Mouse (Mus musculus): ENCODE data around the gene Zfp993. TPM values are rescaled to one million over a fixed set of nuclear protein-coding genes. Genes with fewer than 3 reads are reported as not detected.
"Not testable (repeated sequence)": the region's sequence is repeated elsewhere in the genome, so short reads cannot be mapped to it uniquely, and the experiment has no call there.

The Zfp993 gene
- total RNA-seq (2014; rRNA removed), result 0.87 and 1.6 TPM in 2 replicates
- polyA plus RNA-seq (2012; rRNA removed), result 0.10 TPM in 1 of 2 replicates, not detected in the other

- H3K4me3 ChIP-seq (ENCODE audit: insufficient read depth, low read depth, low read length); DNase-seq (ENCODE audit: extremely low read depth, low read depth, low spot score); H3K4me1 ChIP-seq (ENCODE audit: control insufficient read depth, insufficient read depth, low read length); H3K79me2 ChIP-seq (ENCODE audit: control insufficient read depth, insufficient read depth, low read length); H3K27ac ChIP-seq (replicated peaks; ENCODE audit: insufficient read depth, low read depth, low read length); H3K36me3 ChIP-seq (ENCODE audit: control insufficient read depth, insufficient read depth, low read length); H3K9ac ChIP-seq (ENCODE audit: low read depth, low read length); H3K27me3 ChIP-seq (ENCODE audit: control insufficient read depth, insufficient read depth, low read length): not testable (repeated sequence)
- WGBS, result no CpG with 5 or more reads among the region's 14 CpGs
Measured at GRCm38 (mm10) chr4:146610774-146611400, at the start of gene Zfp993. Gene Zfp993 (plus strand): TSS chr4:146610961.

GRCm38 (mm10) chr4:146579905-146580873, 30.6 kb upstream of the Zfp993 start:
- H3K27ac ChIP-seq (replicated peaks; ENCODE audit: insufficient read depth, low read depth, low read length); H3K36me3 ChIP-seq (ENCODE audit: control insufficient read depth, insufficient read depth, low read length); DNase-seq (ENCODE audit: extremely low read depth, low read depth, low spot score); H3K4me1 ChIP-seq (ENCODE audit: control insufficient read depth, insufficient read depth, low read length); H3K9ac ChIP-seq (ENCODE audit: low read depth, low read length); H3K4me3 ChIP-seq (ENCODE audit: insufficient read depth, low read depth, low read length); H3K27me3 ChIP-seq (ENCODE audit: control insufficient read depth, insufficient read depth, low read length); H3K79me2 ChIP-seq (ENCODE audit: control insufficient read depth, insufficient read depth, low read length): not testable (repeated sequence)
- 4% methylated on average over 19 of the region's 111 CpGs for WGBS

- H3K36me3 ChIP-seq (ENCODE audit: control insufficient read depth, insufficient read depth, low read length); H3K4me1 ChIP-seq (ENCODE audit: control insufficient read depth, insufficient read depth, low read length); H3K79me2 ChIP-seq (ENCODE audit: control insufficient read depth, insufficient read depth, low read length); DNase-seq (ENCODE audit: extremely low read depth, low read depth, low spot score); H3K27me3 ChIP-seq (ENCODE audit: control insufficient read depth, insufficient read depth, low read length); H3K27ac ChIP-seq (replicated peaks; ENCODE audit: insufficient read depth, low read depth, low read length); H3K9ac ChIP-seq (ENCODE audit: low read depth, low read length): not testable (repeated sequence)
- WGBS, result 6% methylated on average over 29 of the region's 53 CpGs
- peak overlapping the region; percentile 23; the same call in 1 of the 2 replicates for H3K4me3 ChIP-seq (ENCODE audit: insufficient read depth, low read depth, low read length)
Measured at GRCm38 (mm10) chr4:146603578-146604399, 7.0 kb upstream of the Zfp993 start.

- H3K4me1 ChIP-seq (ENCODE audit: control insufficient read depth, insufficient read depth, low read length); DNase-seq (ENCODE audit: extremely low read depth, low read depth, low spot score); H3K79me2 ChIP-seq (ENCODE audit: control insufficient read depth, insufficient read depth, low read length); H3K27me3 ChIP-seq (ENCODE audit: control insufficient read depth, insufficient read depth, low read length); H3K4me3 ChIP-seq (ENCODE audit: insufficient read depth, low read depth, low read length); H3K9ac ChIP-seq (ENCODE audit: low read depth, low read length); H3K36me3 ChIP-seq (ENCODE audit: control insufficient read depth, insufficient read depth, low read length); H3K27ac ChIP-seq (replicated peaks; ENCODE audit: insufficient read depth, low read depth, low read length): not testable (repeated sequence)
- WGBS, result no CpG with 5 or more reads among the region's 4 CpGs
Measured at GRCm38 (mm10) chr4:146644367-146644766, 33.6 kb downstream of the Zfp993 start.

- not testable (repeated sequence) for DNase-seq (ENCODE audit: extremely low read depth, low read depth, low spot score); H3K36me3 ChIP-seq (ENCODE audit: control insufficient read depth, insufficient read depth, low read length); H3K4me3 ChIP-seq (ENCODE audit: insufficient read depth, low read depth, low read length); H3K27me3 ChIP-seq (ENCODE audit: control insufficient read depth, insufficient read depth, low read length); H3K79me2 ChIP-seq (ENCODE audit: control insufficient read depth, insufficient read depth, low read length); H3K4me1 ChIP-seq (ENCODE audit: control insufficient read depth, insufficient read depth, low read length); H3K9ac ChIP-seq (ENCODE audit: low read depth, low read length); H3K27ac ChIP-seq (replicated peaks; ENCODE audit: insufficient read depth, low read depth, low read length)
- WGBS, result no CpG with 5 or more reads among the region's 2 CpGs
Measured at GRCm38 (mm10) chr4:146649641-146650040, 38.9 kb downstream of the Zfp993 start.

GRCm38 (mm10) chr4:146650115-146650514, 39.4 kb downstream of the Zfp993 start:
- not testable (repeated sequence) for DNase-seq (ENCODE audit: extremely low read depth, low read depth, low spot score); H3K9ac ChIP-seq (ENCODE audit: low read depth, low read length)

GRCm38 (mm10) chr4:146650639-146651038, 39.9 kb downstream of the Zfp993 start:
- H3K36me3 ChIP-seq (ENCODE audit: control insufficient read depth, insufficient read depth, low read length); DNase-seq (ENCODE audit: extremely low read depth, low read depth, low spot score); H3K4me3 ChIP-seq (ENCODE audit: insufficient read depth, low read depth, low read length); H3K9ac ChIP-seq (ENCODE audit: low read depth, low read length); H3K79me2 ChIP-seq (ENCODE audit: control insufficient read depth, insufficient read depth, low read length); H3K4me1 ChIP-seq (ENCODE audit: control insufficient read depth, insufficient read depth, low read length); H3K27me3 ChIP-seq (ENCODE audit: control insufficient read depth, insufficient read depth, low read length); H3K27ac ChIP-seq (replicated peaks; ENCODE audit: insufficient read depth, low read depth, low read length): not testable (repeated sequence)
- WGBS, result 88% methylated on average over 2 of the region's 5 CpGs

More at GRCm38 (mm10) chr4:146650115-146650514, 39.4 kb downstream of the Zfp993 start:
- H3K27ac ChIP-seq (replicated peaks; ENCODE audit: insufficient read depth, low read depth, low read length); H3K4me1 ChIP-seq (ENCODE audit: control insufficient read depth, insufficient read depth, low read length); H3K79me2 ChIP-seq (ENCODE audit: control insufficient read depth, insufficient read depth, low read length); H3K27me3 ChIP-seq (ENCODE audit: control insufficient read depth, insufficient read depth, low read length); H3K4me3 ChIP-seq (ENCODE audit: insufficient read depth, low read depth, low read length); H3K36me3 ChIP-seq (ENCODE audit: control insufficient read depth, insufficient read depth, low read length): not testable (repeated sequence)
- 100% methylated on average over 1 of the region's 4 CpGs for WGBS

All from liver, adult 2 months (tissue).